Mouse (Mus musculus) liver, embryonic 14.5 days (tissue): ENCODE measurements around the gene Ubtfl1. TPM values are rescaled to one million over a fixed set of nuclear protein-coding genes. Genes with fewer than 3 reads are reported as not detected.
"Not testable (repeated sequence)": the region's sequence is repeated elsewhere in the genome, so short reads cannot be mapped to it uniquely, and the experiment has no call there.

Experiments
- ATAC-seq: fragments of 200-750 bp; cut with Nextera tagmentation; 2 replicates; pipeline ENCODE4 v1.8.0; 2017; ENCODE audit warnings: moderate number of reproducible peaks, mild to moderate bottlenecking, moderate library complexity; ENCODE audit not compliant: insufficient read depth
- DNase-seq, 3 experiments: peaks; one replicate each; pipeline ENCODE4 v3.0.0-alpha.2; 2012 to 2013; ENCODE audit warnings: low read depth in 3 of 3, low spot score in 3 of 3
- H3K27ac ChIP-seq: fragments of 300-500 bp; sonication (generic); 2 replicates; pipeline ENCODE4 v1.5.1; 2014; ENCODE audit warnings: moderate library complexity, mild to moderate bottlenecking, control low read depth, inconsistent platforms
- H3K27me3 ChIP-seq: fragments of 300-500 bp; sonication (generic); 2 replicates; pipeline ENCODE4 v1.6.1; 2014; ENCODE audit warnings: mild to moderate bottlenecking, low read length, moderate library complexity; ENCODE audit not compliant: control insufficient read depth, insufficient read depth
- H3K36me3 ChIP-seq: fragments of 300-500 bp; sonication (generic); replicated peaks from 2 replicates; pipeline ENCODE4 v1.6.1; 2014; ENCODE audit warnings: low read depth; ENCODE audit not compliant: control insufficient read depth, insufficient read depth
- H3K4me1 ChIP-seq, 2 experiments: fragments of 200-500 bp in 1 of 2; fragments of 300-500 bp in 1 of 2; sonication (generic) in 1 of 2; replicated peaks; 2 replicates each; pipeline ENCODE4 v1.6.1; 2012 to 2014; ENCODE audit warnings: antibody characterized with exemption in 1 of 2, inconsistent platforms in 1 of 2, low read length in 1 of 2; ENCODE audit not compliant: control insufficient read depth in 2 of 2, insufficient read depth in 2 of 2
- H3K4me2 ChIP-seq: fragments of 300-500 bp; sonication (generic); 2 replicates; pipeline ENCODE4 v1.6.1; 2014; ENCODE audit warnings: low read depth, mild to moderate bottlenecking, control low read depth, moderate library complexity
- H3K4me3 ChIP-seq, 2 experiments: fragments of 200-500 bp in 1 of 2; fragments of 300-500 bp in 1 of 2; sonication (generic) in 1 of 2; 2 replicates each; pipeline ENCODE4 v1.5.1; 2012 to 2014; ENCODE audit warnings: low read depth in 2 of 2, low read length in 2 of 2, mild to moderate bottlenecking in 2 of 2, control low read depth in 1 of 2, inconsistent platforms in 1 of 2, moderate library complexity in 1 of 2; ENCODE audit not compliant: insufficient read depth in 1 of 2
- H3K9ac ChIP-seq: fragments of 300-500 bp; sonication (generic); replicated peaks from 2 replicates; pipeline ENCODE4 v1.6.1; 2014; ENCODE audit warnings: mild to moderate bottlenecking, control low read depth, moderate library complexity
- H3K9me3 ChIP-seq: fragments of 300-500 bp; sonication (generic); 2 replicates; pipeline ENCODE4 v1.6.1; 2016; ENCODE audit warnings: low read length, mixed read lengths; ENCODE audit not compliant: control insufficient read depth
- CTCF ChIP-seq: IDR thresholded peaks from 2 replicates; pipeline ENCODE4 v1.5.1; 2016; ENCODE audit warnings: antibody characterized with exemption, low read depth, control low read depth
- EP300 ChIP-seq: IDR thresholded peaks from 2 replicates; pipeline ENCODE4 v1.6.1; 2016; ENCODE audit warnings: antibody characterized with exemption, low read depth
- WGBS: fragments of 180-500 bp; shearing (Covaris S2); extraction: QIAGEN DNeasy Blood & Tissue Kit; methylation state at CpG from one replicate; pipeline ENCODE4 v1.1.7; 2014; ENCODE audit not compliant: insufficient replicate concordance; 5-methylcytosine and 5-hydroxymethylcytosine counted together
- polyA plus RNA-seq, 2 experiments: library from polyadenylated mRNA; depleted of rRNA in 1 of 2; stranded (reverse) in 1 of 2; unstranded in 1 of 2; fragments of >200 nt; fragmentation: Nextera tagmentation in 1 of 2; extraction: Ambion mirVana in 1 of 2; gene quantifications; 2 replicates each; pipeline versions ENCODE4 v1.2.1 to v1.2.3; 2012 to 2014

Ubtfl1 gene
- polyA plus RNA-seq (2012; rRNA removed) (not detected in 2 replicates), polyA plus RNA-seq (2014; fragmentation: Nextera tagmentation; extraction: Ambion mirVana) (not detected in 2 replicates)

DNA sequence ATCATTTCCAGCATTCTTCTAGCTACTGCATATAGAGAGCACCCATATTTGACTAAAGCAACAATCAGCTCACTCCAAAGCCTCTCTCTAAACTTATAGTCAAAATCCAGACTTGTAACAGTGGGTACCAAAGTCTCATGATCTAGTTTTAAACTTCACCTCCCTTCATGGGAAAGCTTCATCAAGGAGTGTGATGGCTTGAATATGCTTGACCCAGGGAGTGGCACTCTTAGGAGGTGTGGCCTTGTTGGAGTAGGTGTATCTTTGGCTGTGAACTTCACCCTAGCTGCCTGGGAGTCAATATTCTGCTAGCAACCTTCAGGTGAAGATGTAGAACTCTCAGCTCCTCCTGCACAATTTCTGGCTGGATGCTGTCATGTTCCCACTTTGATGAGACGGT, at the start of gene Ubtfl1:
TSS of gene Ubtfl1 (plus strand) at position 301 of the 400 bp plus-strand sequence.
- DNase-seq (no peak), ATAC-seq (no peak)
- 56% methylated on average over 1 of the region's 1 CpGs for WGBS
- H3K9me3 ChIP-seq: no peaks in the 10 kb centered on the region
- TF ChIP-seq CTCF: no peak
- no peak for TF ChIP-seq EP300
- no peak within 1 kb of the TSS for H3K27ac ChIP-seq
- H3K4me1 ChIP-seq: no peaks in the 10 kb centered on the region
- H3K9ac ChIP-seq: no peak within 1 kb of the TSS
- no peak within 1 kb of the TSS for H3K4me3 ChIP-seq
- no peak within 1 kb of the TSS for H3K4me2 ChIP-seq
- no peaks in the 10 kb centered on the region for H3K27me3 ChIP-seq
- no peaks in the 10 kb centered on the region for H3K36me3 ChIP-seq

DNA sequence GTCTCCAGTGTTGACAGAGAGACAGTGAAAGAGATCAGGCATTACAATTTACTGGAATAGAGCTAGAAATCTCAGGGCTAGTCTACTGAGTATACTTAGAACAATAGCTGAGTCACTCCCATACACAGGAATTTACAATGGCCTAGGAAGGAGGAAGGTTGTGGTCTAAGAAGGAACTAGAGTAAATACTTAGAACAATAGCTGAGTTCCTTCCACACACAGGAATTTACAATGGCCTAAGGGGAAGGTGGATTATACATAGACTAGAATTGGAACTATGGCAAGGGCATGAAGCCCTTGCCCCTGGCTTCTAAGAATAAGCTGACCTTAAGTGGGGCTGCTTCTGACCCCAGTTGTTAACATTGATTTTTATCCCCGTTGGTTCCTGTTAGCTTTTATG, 31.2 kb upstream of the Ubtfl1 start:
- not testable (repeated sequence) for H3K4me2 ChIP-seq, ATAC-seq, H3K27ac ChIP-seq, H3K4me1 ChIP-seq, H3K9me3 ChIP-seq, H3K4me3 ChIP-seq, DNase-seq, H3K36me3 ChIP-seq, H3K9ac ChIP-seq, H3K27me3 ChIP-seq
- 50% methylated on average over 1 of the region's 1 CpGs for WGBS

DNA sequence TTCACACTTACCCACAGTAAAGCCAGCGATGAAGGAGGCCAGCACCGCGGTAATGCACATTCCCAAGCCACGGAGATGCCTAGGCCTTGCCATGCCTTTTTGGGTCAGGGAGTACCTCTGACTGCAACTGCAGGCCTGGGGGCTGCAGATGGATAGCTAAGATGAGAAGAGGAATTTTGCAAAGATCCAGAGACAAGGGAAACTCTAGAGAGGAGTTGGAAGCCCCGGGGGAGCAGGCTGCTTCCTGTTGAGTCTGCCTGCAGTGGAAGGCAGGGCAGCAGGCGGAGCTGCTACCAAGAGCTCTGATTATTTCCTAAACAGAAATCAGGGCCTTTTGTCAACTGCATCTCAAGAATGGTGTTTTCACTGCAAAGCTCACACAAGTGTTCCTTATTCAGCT, 18.4 kb upstream of the Ubtfl1 start:
- DNase-seq: no peak
- TF ChIP-seq EP300 (no peak), CTCF (no peak)
- Histone ChIP-seq H3K27ac (no peak overlapping the region), H3K4me1 (no peaks in the 10 kb centered on the region), H3K4me3 (no peak overlapping the region), H3K36me3 (no peaks in the 10 kb centered on the region), H3K27me3 (no peaks in the 10 kb centered on the region), H3K9ac (no peak overlapping the region), H3K4me2 (no peak overlapping the region), H3K9me3 (no peaks in the 10 kb centered on the region)
- 16% methylated on average over 6 of the region's 6 CpGs for WGBS
- ATAC-seq: no peak

DNA sequence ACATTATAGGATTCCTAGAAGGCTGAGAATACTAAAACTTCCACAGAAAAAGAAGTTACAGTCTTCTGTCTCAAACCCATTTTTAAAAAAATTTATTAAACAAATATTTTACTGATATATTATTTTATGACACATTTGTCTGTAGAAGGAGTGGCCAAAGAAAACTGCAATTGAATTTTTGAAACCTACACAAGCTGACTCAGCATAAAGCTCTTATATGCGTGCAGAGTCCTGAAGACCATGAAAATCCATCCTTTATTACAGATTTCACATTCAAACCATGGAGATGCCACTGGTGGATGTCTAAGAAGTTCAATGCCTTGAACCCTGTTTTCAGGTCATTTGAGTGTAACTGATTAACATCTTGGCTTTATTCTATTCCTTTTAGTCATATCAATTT, 4.6 kb upstream of the Ubtfl1 start:
- DNase-seq (no peak), ATAC-seq (no peak)
- H3K4me3 ChIP-seq: no peak overlapping the region
- H3K4me1 ChIP-seq: no peaks in the 10 kb centered on the region
- 54% methylated on average over 1 of the region's 1 CpGs for WGBS
- no peaks in the 10 kb centered on the region for H3K9me3 ChIP-seq
- no peaks in the 10 kb centered on the region for H3K27me3 ChIP-seq
- no peak overlapping the region for H3K9ac ChIP-seq
- TF ChIP-seq EP300 (no peak), CTCF (no peak)
- H3K27ac ChIP-seq: no peak overlapping the region
- H3K4me2 ChIP-seq: no peak overlapping the region
- no peaks in the 10 kb centered on the region for H3K36me3 ChIP-seq

DNA sequence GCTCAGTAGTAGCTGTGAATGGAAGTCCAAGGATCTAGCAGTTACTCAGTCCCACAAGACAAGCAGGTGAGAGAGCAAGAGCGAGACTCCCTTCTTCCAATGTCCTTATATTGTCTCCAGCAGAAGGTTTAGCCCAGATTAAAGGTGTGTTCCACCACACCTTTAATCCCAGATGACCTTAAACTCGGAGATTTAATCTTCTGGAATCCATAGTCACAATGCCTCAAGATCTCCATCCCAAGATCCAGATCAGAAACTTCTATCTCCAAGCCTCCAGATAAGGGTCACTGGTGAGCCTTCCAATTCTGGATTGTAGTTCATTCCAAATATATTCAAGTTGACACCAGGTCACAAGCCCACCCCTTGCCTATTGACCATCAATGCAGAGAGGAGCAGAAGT, 1.3 kb upstream of the Ubtfl1 start, which contains the start of gene Naalad2:
TSS of gene Naalad2 (minus strand) at position 101 of the 400 bp plus-strand sequence.
- H3K4me3 ChIP-seq, H3K27ac ChIP-seq, H3K27me3 ChIP-seq, DNase-seq, H3K9ac ChIP-seq, H3K36me3 ChIP-seq, ATAC-seq, H3K4me2 ChIP-seq, H3K9me3 ChIP-seq, H3K4me1 ChIP-seq: not testable (repeated sequence)
- 42% methylated on average over 2 of the region's 2 CpGs for WGBS

DNA sequence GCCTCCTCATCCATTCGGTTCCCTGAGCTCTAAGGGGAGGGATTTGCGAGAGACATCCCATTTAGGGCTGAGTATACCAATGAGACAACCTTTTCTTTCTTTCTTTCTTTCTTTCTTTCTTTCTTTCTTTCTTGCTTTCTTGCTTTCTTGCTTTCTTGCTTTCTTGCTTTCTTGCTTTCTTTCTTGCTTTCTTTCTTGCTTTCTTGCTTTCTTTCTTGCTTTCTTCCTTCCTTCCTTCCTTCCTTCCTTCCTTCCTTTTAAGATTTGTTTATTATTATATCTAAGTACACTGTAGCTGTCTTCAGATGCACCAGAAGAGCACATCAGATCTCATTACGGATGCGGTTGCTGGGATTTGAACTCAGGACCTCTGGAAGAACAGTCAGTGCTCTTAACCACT, 8.2 kb downstream of the Ubtfl1 start:
- not testable (repeated sequence) for H3K4me3 ChIP-seq, H3K9ac ChIP-seq, H3K27ac ChIP-seq, H3K4me2 ChIP-seq, H3K4me1 ChIP-seq, H3K36me3 ChIP-seq, H3K9me3 ChIP-seq, ATAC-seq, H3K27me3 ChIP-seq
- peak in 1 of 3 experiments; percentile 1 for DNase-seq
- WGBS: 53% methylated on average over 4 of the region's 4 CpGs
